Mouse (Mus musculus): Measurements from ENCODE around the gene Igfbp2. TPM values are rescaled to one million over a fixed set of nuclear protein-coding genes. Genes with fewer than 3 reads are reported as not detected.

The Igfbp2 gene
- polyA plus RNA-seq (2015; fragmentation: Nextera tagmentation; extraction: Ambion mirVana): 147 and 148 TPM in 2 replicates

GRCm38 (mm10) chr1:72823751-72824706 is at the start of gene Igfbp2:
Gene Igfbp2, plus strand, starts transcription at chr1:72824503.
- peak within 1 kb of the TSS; percentile 58 for H3K9ac ChIP-seq
- 2% methylated on average over 48 of the region's 58 CpGs for WGBS
- H3K9me3 ChIP-seq: no peaks in the 10 kb centered on the region
- ATAC-seq: peak; percentile 75
- H3K4me3 ChIP-seq (replicated peaks): peak within 1 kb of the TSS; percentile 69
- peaks cover 7% of the 10 kb centered on the region; the same call in 1 of the 2 replicates for H3K27me3 ChIP-seq (replicated peaks)
- no peaks in the 10 kb centered on the region for H3K36me3 ChIP-seq
- H3K4me2 ChIP-seq (replicated peaks): peak within 1 kb of the TSS; percentile 100
- H3K4me1 ChIP-seq (replicated peaks): peaks cover 31% of the 10 kb centered on the region; the same call in 1 of the 2 replicates
- peak within 1 kb of the TSS; percentile 27; the same call in 1 of the 2 replicates for H3K27ac ChIP-seq

GRCm38 (mm10) chr1:72778789-72779188 is 45.5 kb upstream of the Igfbp2 start:
- Histone ChIP-seq H3K27me3 (replicated peaks) (no peaks in the 10 kb centered on the region), H3K9ac (no peak overlapping the region), H3K4me3 (replicated peaks) (no peak overlapping the region), H3K27ac (no peak overlapping the region), H3K4me2 (replicated peaks) (no peak overlapping the region), H3K9me3 (no peaks in the 10 kb centered on the region), H3K4me1 (replicated peaks) (0 out of 2 replicates have a peak, but pooled peaks cover 4% of the 10 kb centered on the region), H3K36me3 (no peaks in the 10 kb centered on the region)
- WGBS: 20% methylated on average over 6 of the region's 6 CpGs
- ATAC-seq: no peak

GRCm38 (mm10) chr1:72780720-72781119 is 43.6 kb upstream of the Igfbp2 start:
- 33% methylated on average over 7 of the region's 7 CpGs for WGBS
- Histone ChIP-seq H3K4me2 (replicated peaks) (no peak overlapping the region), H3K27me3 (replicated peaks) (no peaks in the 10 kb centered on the region), H3K36me3 (no peaks in the 10 kb centered on the region), H3K9ac (no peak overlapping the region), H3K27ac (no peak overlapping the region), H3K9me3 (no peaks in the 10 kb centered on the region), H3K4me3 (replicated peaks) (no peak overlapping the region), H3K4me1 (replicated peaks) (0 out of 2 replicates have a peak, but pooled peaks cover 4% of the 10 kb centered on the region)
- ATAC-seq: peak; percentile 49; the same call in 1 of the 2 replicates

- WGBS: 41% methylated on average over 2 of the region's 2 CpGs
- no peak for ATAC-seq
- H3K27me3 ChIP-seq (replicated peaks): no peaks in the 10 kb centered on the region
- H3K4me1 ChIP-seq (replicated peaks): 0 out of 2 replicates have a peak, but pooled peaks cover 4% of the 10 kb centered on the region
- H3K4me2 ChIP-seq (replicated peaks): no peak overlapping the region
- no peak overlapping the region for H3K9ac ChIP-seq
- H3K4me3 ChIP-seq (replicated peaks): no peak overlapping the region
- no peaks in the 10 kb centered on the region for H3K9me3 ChIP-seq
- no peak overlapping the region for H3K27ac ChIP-seq
- no peaks in the 10 kb centered on the region for H3K36me3 ChIP-seq
These were observed 41.0 kb upstream of the Igfbp2 start for GRCm38 (mm10) chr1:72783341-72783740.

- ATAC-seq: no peak
- Histone ChIP-seq H3K4me3 (replicated peaks) (no peak overlapping the region), H3K36me3 (no peaks in the 10 kb centered on the region), H3K9ac (no peak overlapping the region), H3K27ac (no peak overlapping the region), H3K9me3 (no peaks in the 10 kb centered on the region), H3K4me2 (replicated peaks) (no peak overlapping the region), H3K4me1 (replicated peaks) (0 out of 2 replicates have a peak, but pooled peaks cover 4% of the 10 kb centered on the region), H3K27me3 (replicated peaks) (no peaks in the 10 kb centered on the region)
- WGBS: 20% methylated on average over 7 of the region's 7 CpGs
These were observed 40.3 kb upstream of the Igfbp2 start for GRCm38 (mm10) chr1:72784018-72784417.

GRCm38 (mm10) chr1:72790670-72791069 is 33.6 kb upstream of the Igfbp2 start:
- Histone ChIP-seq H3K36me3 (no peaks in the 10 kb centered on the region), H3K4me1 (replicated peaks) (no peaks in the 10 kb centered on the region), H3K4me3 (replicated peaks) (no peak overlapping the region), H3K27me3 (replicated peaks) (no peaks in the 10 kb centered on the region), H3K9me3 (no peaks in the 10 kb centered on the region), H3K27ac (no peak overlapping the region), H3K4me2 (replicated peaks) (no peak overlapping the region), H3K9ac (no peak overlapping the region)
- no peak for ATAC-seq
- 29% methylated on average over 3 of the region's 3 CpGs for whole genome bisulfite sequencing

- no peaks in the 10 kb centered on the region for H3K9me3 ChIP-seq
- H3K27me3 ChIP-seq (replicated peaks): no peaks in the 10 kb centered on the region
- H3K36me3 ChIP-seq: no peaks in the 10 kb centered on the region
- no peak overlapping the region for H3K9ac ChIP-seq
- H3K4me1 ChIP-seq (replicated peaks): no peaks in the 10 kb centered on the region
- no peak overlapping the region for H3K4me3 ChIP-seq (replicated peaks)
- no peak overlapping the region for H3K4me2 ChIP-seq (replicated peaks)
- no peak overlapping the region for H3K27ac ChIP-seq
- ATAC-seq: no peak
These were observed 32.6 kb upstream of the Igfbp2 start for GRCm38 (mm10) chr1:72791743-72792142.

- Histone ChIP-seq H3K9me3 (no peaks in the 10 kb centered on the region), H3K27me3 (replicated peaks) (no peaks in the 10 kb centered on the region), H3K36me3 (no peaks in the 10 kb centered on the region), H3K4me1 (replicated peaks) (no peaks in the 10 kb centered on the region), H3K27ac (no peak overlapping the region), H3K4me3 (replicated peaks) (no peak overlapping the region), H3K9ac (no peak overlapping the region), H3K4me2 (replicated peaks) (no peak overlapping the region)
- ATAC-seq: peak; percentile 58; the same call in 1 of the 2 replicates
- WGBS: 48% methylated on average over 1 of the region's 1 CpGs
These were observed 32.0 kb upstream of the Igfbp2 start for GRCm38 (mm10) chr1:72792262-72792661.

GRCm38 (mm10) chr1:72793230-72793629 is 31.1 kb upstream of the Igfbp2 start:
- no peak overlapping the region for H3K4me2 ChIP-seq (replicated peaks)
- H3K9ac ChIP-seq: no peak overlapping the region
- no peak overlapping the region for H3K27ac ChIP-seq
- H3K36me3 ChIP-seq: no peaks in the 10 kb centered on the region
- ATAC-seq: no peak
- no peaks in the 10 kb centered on the region for H3K9me3 ChIP-seq
- H3K4me3 ChIP-seq (replicated peaks): no peak overlapping the region
- no peaks in the 10 kb centered on the region for H3K27me3 ChIP-seq (replicated peaks)
- no peaks in the 10 kb centered on the region for H3K4me1 ChIP-seq (replicated peaks)

GRCm38 (mm10) chr1:72796128-72796527 is 28.2 kb upstream of the Igfbp2 start:
- 82% methylated on average over 2 of the region's 2 CpGs for WGBS
- no peak for ATAC-seq
- Histone ChIP-seq H3K9ac (no peak overlapping the region), H3K27ac (no peak overlapping the region), H3K4me3 (replicated peaks) (no peak overlapping the region), H3K4me2 (replicated peaks) (no peak overlapping the region), H3K4me1 (replicated peaks) (no peaks in the 10 kb centered on the region), H3K36me3 (no peaks in the 10 kb centered on the region), H3K9me3 (no peaks in the 10 kb centered on the region), H3K27me3 (replicated peaks) (no peaks in the 10 kb centered on the region)

- H3K9ac ChIP-seq: no peak overlapping the region
- H3K36me3 ChIP-seq: no peaks in the 10 kb centered on the region
- H3K27me3 ChIP-seq (replicated peaks): no peaks in the 10 kb centered on the region
- 77% methylated on average over 4 of the region's 4 CpGs for WGBS
- no peaks in the 10 kb centered on the region for H3K9me3 ChIP-seq
- no peak overlapping the region for H3K4me2 ChIP-seq (replicated peaks)
- no peaks in the 10 kb centered on the region for H3K4me1 ChIP-seq (replicated peaks)
- no peak overlapping the region for H3K4me3 ChIP-seq (replicated peaks)
- H3K27ac ChIP-seq: no peak overlapping the region
- no peak for ATAC-seq
These were observed 27.1 kb upstream of the Igfbp2 start for GRCm38 (mm10) chr1:72797102-72797665.

- no peak for ATAC-seq
- Histone ChIP-seq H3K36me3 (no peaks in the 10 kb centered on the region), H3K4me1 (replicated peaks) (no peaks in the 10 kb centered on the region), H3K4me3 (replicated peaks) (no peak overlapping the region), H3K9me3 (no peaks in the 10 kb centered on the region), H3K27ac (no peak overlapping the region), H3K27me3 (replicated peaks) (no peaks in the 10 kb centered on the region), H3K4me2 (replicated peaks) (no peak overlapping the region), H3K9ac (no peak overlapping the region)
- WGBS: 71% methylated on average over 2 of the region's 2 CpGs
These were observed 25.9 kb upstream of the Igfbp2 start for GRCm38 (mm10) chr1:72798441-72798840.
